Mouse (Mus musculus) testis, postnatal 10 days (tissue): Measurements from ENCODE around the gene Ifngr1.

Experiments used
- DNase-seq: peaks from one replicate; pipeline ENCODE4 v3.0.0; 2021; ENCODE audit warnings: low spot score

The Ifngr1 gene

DNA sequence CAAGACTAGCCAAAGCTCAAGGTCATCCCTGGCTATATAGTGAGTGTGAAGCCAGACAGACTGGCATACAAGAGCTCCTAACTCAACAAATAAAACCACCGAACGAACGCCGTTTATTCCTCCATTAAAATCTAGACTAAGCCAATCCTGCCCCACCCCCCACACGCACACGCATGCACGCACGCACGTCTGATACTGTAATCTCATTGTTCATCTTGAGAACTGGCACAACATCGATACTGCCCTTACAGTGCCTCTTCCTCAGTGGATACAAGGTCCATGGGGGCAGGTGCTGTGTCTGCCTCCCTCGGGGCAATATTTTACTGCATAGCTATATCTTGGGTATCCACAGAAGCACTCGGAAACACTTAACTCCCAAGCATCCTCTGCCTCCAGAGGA, 2.1 kb upstream of the Ifngr1 start:
- DNase-seq, result no peak

DNA sequence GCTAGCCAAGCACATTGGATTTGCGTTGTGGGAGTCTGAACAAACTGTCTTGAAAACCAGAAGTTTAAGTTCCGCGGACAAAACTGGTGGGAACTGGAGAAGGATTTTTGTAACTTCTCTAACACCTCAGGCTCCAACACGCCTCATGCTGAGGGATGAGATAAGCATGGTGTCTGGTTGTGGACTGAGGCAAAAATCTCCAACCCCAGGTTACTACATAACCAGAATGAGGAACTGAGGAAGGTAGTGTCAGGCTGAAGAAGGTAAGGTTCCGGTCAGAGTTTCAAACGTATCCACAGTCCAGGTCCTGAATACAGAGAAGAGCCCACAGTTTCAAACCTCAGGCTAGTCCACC, 486 bp upstream of the Ifngr1 start:
- DNase-seq, result no peak

DNA sequence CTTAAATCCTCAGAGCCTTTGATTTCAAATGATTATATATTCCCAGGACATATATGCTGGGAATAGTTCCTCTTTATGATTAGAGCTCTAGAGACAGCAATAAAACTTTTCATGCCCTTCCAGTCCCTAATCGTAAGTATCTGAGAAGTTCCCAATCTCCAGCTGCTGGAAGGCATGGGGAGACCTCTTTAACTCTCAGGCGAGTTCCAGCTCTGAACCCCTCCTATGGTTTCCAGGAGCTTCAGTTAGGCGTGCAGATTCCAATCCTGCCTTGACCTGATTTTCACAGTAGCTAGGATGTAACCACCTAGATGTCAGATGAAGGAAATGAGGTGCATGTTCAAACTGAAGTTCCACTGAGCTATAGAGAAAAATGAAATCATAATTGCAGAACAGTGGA, 807 bp downstream of the Ifngr1 start:
- no peak for DNase-seq

DNA sequence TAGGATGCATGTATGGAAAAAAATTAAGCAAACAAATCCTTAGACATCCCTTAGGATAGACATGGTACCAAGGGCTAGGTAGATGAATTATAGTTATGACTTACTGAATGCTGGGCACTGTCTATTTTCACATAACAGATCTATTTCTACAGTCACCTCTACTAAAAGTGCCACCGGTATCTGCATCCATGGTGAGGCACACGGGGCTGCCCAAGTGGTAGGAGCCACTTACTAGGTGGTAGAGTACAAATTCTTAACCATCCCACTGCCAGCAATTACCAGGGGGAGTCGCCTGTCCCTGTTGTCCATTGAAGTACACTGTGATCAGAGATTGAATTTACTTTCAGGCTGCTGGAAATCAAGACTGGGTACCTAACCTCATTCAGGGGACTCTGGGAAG, 1.5 kb downstream of the Ifngr1 start:
- DNase-seq, result no peak

DNA sequence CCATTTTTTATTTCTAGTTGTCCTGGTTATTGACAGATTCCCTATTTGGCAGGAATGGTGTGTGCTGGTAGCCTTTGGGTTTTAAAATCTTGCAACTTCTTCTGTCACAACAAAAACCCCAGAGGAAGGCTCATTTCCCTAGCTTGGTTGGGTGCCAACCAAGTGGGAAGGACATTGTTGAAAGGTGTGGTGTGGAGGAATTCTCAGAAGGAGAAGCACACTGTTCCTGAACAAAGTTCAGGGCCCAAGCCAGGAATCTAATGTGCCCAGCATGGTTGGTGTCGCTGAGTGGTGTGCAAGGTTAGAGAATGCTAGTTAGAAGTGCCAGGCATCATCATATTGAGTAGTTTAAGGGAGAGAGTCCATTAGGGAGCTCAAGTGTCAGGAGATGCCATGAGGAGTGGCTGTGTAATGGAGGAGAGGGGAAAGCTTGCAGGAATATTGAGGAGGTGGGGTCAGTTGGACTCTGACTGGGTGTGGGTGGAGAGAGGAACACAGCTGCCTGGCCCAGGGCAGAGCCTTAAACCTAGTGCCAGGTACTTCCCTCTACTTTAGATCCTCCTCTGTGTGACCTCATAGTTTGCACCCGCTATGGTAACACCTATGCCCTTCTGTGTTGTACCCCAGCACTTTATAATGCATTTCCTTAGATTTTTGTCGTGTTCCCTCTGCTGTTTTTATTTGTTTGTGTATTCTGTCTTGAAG, 2.6 kb downstream of the Ifngr1 start:
- DNase-seq, result no peak

DNA sequence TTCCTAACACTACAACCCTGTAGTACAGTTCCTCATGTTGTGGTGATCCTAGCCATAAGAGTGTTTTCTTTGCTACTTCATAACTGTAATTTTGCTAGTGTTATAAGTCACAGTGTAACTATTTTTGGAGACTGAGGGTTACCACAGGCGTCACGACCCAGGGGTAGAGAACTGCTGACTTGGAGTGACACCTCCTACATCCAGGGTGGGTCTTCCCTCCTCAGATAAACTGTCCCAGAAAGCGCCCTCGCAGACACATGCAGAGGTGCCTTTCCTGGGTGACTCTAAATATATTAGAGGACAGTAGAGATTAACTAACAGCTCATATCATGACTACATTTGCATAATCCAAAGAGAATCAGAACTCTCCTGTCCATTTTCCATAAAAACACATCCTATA, 5.1 kb downstream of the Ifngr1 start:
- no peak for DNase-seq

DNA sequence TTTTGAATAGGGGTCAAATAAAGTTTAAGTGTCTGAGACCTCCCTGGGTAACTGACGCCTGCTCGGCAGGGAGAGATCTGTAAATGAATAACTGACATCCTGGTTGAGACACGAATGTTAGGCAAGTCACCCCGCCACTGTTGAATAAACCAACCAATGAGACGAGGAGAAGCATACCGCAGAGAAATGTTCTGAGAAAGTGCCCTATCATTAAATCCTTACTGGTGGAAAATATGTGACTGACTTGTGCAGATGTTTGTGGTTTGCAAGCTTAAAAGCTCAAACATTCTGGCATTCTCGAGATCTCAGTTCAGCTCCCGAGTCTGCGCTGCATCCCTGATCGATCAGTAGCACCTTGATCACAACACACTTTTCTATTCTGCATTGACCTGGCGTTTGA, 6.3 kb downstream of the Ifngr1 start:
- DNase-seq, result no peak

DNA sequence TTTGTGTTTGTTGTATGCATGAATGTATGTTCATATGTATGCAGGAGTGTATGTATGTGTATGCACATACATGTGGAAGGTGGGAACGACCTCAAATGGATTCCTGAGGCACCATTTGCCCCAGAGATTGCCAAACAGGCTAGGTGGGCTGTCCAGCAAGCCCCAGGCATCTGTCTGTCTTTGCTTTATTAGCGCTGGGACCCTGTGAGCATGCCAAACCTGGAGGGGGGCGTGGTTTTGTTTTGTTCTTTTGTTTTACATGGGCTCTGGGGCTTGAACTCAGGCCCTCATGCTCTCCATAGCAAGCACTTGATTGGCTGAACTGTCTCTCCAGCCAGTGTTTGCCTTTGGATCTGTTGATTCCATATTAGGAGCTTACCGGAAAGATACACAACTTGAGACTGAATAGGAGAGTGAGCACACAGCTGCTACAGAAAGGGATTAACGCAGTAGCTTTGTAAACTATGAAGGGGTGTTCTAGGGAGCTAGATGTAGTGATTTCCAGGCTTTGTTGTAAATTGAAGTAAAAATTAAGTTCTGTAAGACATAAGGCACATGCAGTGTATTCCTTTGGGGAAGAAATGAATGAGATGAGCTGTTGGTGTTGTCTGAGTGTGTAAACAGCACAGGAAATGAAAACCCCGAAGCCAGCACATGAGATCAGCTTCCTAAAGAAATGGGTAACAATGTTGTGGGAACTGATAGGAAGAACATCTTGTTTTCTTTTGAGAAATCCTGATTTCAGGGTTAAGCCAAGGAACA, 7.8 kb downstream of the Ifngr1 start:
- no peak for DNase-seq

DNA sequence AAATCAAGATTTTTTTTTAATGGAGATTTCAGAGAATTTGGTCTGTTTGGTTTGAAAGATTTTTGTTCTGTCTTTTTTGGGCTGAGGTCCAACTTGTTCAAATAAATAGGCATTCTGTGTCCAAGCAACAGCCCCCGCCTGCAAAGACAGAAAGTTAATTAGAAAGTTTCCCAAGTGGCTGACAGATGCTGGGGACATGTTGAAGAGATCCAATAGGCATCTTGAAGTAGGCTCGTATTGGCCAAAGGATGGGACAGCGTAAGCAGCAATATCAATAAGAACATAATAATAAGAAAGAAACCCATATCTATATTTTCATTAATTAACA, 8.3 kb downstream of the Ifngr1 start:
- no peak for DNase-seq

DNA sequence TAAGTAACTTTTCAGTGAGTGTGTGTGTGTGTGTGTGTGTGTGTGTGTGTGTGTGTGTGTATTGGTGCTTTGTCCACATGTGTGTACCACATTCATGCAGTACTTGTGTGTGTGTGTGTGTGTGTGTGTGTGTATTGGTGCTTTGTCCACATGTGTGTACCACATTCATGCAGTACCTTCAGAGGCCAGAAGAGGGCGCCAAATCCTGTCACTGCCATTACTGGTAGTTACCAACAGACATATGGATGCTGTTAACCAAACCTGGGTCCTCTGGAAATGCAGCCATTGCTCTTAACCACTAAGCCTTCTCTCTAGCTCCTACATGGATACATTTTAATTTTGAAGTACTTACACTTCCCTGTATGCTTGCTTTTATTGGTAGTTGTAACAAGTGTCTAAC, 9.8 kb downstream of the Ifngr1 start:
- DNase-seq, result peak; percentile 75

DNA sequence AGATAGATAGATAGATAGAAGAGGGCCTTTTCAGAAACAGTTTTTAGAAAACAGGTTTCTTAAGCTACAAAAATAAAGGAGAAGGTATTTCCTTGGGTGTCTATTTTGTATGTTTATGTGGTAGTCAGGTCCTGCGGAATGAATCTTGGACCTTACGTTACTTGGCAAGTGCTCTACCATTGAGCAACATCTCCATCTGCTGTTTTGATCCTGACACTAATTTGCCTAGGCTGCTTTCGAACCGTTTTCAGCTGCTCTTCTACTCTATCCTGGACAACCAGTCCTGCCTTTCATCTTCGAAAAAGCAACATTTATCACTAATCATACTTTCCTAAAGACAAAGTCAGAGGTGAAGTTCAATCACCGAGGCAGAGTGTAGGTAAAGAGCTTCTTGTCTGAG, 11.5 kb downstream of the Ifngr1 start:
- DNase-seq, result no peak

DNA sequence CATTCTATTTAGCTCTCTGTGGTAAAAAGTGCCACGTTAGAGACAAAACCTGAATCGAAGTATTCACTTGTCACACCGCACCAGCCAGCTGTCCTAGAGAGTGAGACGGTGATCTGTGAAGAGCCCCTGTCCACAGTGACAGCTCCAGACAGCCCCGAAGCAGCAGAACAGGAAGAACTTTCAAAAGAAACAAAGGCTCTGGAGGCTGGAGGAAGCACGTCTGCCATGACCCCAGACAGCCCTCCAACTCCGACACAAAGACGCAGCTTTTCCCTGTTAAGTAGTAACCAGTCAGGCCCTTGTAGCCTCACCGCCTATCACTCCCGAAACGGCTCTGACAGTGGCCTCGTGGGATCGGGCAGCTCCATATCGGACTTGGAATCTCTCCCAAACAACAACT, 17.4 kb downstream of the Ifngr1 start:
- no peak for DNase-seq

DNA sequence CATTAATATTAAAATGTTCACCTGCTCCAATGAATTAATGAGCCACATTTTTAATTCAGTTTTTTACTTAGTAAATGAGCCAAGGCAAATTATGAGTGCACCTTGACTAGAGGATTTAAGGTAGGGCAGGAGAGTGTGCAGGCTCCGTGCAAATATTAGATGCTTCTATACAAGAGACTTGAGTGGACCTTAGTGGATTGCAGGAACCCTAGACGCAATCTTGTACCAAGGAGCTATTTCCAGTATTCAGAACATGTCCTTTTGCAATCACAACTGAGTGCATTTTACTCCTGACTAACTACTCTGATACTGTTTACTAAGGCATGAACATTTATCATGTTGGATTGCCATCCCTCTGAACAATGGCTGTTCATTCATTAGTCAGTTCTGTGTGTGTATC, 19.9 kb downstream of the Ifngr1 start:
- DNase-seq, result no peak

DNA sequence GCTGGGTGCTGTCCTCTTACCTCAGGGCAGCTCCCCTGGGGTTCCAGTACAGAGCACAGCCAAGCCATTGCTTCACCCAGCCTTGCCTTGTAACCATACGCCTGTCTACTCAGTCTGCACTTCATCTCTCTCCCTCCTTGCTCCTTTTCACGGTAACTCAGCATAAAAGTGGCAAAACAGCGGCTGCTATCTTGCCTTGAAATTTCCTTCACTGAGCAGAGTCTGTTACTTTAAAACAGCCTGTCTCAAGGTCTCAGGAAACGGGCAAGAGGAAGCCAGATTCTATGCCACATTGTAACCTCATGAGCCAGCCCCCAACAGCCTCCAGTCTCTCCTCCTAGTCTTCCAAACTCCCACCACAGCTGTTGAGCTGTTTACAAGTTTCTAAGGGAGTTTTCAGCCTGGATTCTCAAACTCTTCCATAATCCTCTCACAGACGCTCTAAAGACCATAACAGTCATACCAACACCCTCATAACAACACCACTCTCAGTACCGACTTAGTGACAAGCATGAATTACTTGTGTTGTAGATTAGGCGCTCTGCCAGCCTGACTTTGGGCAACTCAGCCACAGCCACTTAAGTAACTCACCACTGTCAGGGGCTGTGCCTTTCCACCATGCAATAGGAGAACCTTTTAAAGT, 21.5 kb downstream of the Ifngr1 start:
- peak; percentile 58 for DNase-seq

DNA sequence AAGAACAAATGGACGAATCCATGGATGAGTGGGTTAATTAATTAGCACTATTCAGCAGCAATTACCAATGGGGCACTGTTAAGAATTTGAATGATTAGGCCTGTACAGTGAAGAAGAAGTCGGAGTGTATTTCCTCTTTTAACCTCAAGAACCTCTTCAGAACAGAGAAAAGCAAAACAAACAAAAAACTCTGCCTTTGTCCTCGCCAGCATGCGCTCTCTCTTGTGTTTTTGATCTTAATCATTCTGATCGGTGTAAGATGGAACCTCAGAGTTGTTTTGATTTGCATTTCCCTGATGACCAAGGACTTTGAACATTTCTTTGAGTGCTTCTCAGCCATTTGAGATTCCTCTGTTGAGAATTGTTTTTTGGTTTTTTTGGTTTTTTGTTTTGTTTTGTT, 28.0 kb downstream of the Ifngr1 start:
- DNase-seq, result no peak

DNA sequence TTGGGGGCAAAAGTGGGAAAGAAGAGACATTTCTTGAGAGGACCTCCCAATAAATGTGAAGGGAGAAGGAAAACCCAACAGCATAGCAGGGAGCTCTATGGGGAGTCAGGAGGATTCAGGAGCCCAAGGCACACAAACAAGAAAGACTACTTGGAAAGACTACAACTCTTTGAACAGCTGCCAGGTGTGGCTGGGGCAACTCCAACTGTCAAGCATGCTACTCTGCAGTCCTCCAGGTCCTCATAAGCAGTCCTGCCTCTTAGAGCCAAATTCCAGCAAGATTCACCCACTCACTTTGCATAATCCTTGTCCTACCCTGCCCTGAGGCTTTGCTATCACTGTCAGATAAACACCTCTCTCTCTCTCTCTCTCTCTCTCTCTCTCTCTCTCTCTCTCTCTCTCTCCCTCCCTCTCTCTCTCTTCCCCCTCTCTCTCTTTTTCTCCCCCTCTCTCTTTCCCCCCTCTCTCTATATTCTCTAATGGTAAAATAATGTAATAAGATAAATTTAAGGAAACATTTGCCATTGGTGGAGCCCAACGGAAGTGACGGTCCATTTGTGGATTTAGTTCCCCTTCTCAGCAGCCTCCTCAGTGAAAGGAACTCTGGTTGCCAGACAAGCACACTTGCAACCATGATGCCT, 29.8 kb downstream of the Ifngr1 start, which contains the start of gene Il22ra2:
Gene Il22ra2, plus strand, starts transcription at position 591 of the 641 bp plus-strand sequence.
- DNase-seq, result no peak

DNA sequence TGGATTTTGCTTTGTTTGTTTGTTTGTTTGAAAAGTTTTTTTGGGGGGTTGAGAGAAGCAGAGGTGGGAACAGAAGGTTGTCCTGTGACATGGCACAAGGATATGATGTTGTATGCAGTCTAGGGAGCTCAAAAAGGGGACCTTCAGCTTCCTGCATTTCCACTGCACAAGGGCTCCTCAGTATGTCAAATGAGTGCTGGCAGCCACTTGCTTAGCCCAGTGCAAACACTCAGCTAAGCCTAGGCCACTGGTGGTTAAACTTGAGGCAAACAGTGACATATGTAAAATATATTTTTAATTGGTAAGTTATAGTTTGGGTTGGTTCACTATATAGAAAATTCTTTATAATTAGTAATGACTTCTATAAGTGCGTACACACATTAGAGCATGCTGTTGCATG, 32.9 kb downstream of the Ifngr1 start:
- DNase-seq, result no peak

DNA sequence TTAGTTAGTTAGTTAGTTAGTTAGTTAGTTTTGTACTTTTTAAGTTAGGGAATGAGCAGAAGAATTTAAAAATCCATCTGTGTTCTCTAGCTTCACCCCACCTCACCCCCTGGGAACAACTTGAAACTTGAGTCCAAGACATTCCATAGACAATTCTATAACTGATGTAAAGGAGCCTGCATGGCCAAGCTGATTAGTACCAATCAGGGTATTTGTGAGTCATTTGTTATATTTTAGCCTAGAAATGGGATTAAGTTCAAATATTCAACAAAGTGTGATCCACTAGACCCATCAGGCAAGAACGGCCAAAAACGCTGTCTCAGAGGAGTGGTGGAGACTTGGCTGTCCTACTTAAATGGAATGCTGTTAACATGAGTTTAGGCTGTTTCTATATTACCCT, 35.6 kb downstream of the Ifngr1 start:
- no peak for DNase-seq

DNA sequence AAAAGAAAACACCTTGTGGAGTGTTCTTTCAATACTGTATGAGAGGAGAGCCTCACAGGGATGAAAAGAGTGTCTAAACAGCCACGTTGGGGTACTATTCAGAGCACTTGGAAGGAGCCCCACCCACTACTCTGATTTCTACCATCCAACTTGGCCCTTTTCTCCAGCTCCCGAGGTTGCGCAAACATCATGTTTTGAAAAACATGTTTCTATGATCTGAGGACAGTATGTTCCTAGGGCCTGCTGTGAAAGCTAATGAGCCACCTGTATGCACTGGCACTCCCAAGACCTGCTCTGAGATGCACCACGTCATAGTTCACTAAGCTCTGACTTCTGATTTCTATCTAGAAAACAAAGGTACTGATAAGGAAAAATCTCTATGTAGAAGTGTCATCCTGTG, 36.0 kb downstream of the Ifngr1 start:
- no peak for DNase-seq

DNA sequence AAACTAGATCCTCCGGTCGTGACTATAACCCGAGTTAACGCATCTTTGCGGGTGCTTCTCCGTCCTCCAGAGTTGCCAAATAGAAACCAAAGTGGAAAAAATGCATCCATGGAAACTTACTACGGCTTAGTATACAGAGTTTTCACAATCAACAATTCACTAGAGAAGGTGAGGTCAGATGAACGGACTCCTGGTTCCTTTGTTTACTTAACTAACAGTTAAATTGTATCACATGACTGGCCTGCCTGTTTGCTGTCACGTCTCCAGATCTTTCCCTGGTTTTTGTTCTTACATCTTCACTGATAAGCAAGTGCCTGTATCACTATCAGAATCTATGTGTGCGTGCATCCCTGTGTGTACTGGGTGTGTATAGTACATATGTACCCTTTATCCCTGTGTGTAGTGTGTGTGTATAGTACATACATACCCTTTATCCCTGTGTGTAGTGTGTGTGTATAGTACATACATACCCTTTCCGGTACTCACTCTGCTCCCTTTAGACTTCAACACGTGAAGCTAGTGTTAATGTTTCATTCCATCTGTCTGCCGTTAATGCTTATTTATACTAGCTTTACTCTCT, 40.0 kb downstream of the Ifngr1 start:
- no peak for DNase-seq

DNA sequence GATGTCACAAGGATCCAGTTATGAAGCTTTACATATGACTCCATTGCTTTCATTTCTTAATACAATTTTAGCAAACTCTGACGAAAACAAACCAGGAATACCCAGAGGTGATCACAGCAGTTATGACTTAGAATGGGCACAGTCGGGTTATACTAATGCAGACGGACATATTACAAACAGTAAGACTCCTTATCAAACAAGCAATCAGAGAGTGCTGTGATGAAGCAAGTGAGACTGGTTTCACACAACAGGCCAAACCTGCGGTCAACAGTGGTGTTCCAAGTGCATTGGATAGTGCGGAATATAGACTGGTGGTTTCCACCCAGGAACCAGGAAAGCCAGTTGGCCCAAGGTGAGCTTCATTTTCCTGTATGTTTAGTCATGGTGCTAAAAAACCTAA, 47.1 kb downstream of the Ifngr1 start:
- DNase-seq, result no peak

DNA sequence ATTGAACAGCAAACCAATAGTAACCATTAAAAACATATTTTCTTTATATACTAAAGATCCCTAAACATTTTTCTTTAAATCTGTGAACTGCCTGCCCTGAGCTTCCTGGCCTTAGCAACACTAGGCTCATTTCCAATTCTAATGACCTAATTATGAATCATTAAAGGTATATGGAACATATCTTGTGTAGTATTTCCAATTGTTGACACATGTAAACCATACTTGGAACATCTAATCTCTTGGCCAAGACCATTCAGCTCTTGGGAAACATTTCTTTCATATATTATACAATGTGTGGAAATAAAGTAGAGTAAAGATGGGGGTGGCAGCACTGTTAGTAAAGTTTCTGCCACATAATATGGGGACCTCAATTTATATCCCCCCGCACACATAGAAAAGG, 47.9 kb downstream of the Ifngr1 start:
- DNase-seq, result no peak

DNA sequence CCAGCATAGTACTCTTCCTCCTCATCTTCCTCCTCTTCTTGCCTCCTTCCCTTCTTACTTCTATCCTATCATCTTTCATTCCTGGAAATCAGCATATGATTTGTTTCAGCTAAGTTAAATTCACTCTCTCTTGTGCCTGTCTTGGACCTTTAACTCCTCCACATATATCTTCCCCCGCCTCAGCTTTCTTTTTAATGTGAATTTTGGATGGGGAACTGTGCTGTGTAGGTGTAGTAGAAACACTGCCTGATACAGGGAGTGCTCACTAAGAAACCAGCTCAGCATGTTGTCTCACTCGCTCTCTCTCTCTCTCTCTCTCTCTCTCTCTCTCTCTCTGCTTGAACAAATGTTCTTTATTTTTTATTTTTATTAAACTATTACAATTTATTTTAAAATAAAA, 53.4 kb downstream of the Ifngr1 start:
- DNase-seq, result no peak
